Mouse (Mus musculus): ENCODE data around the gene Ptpn3.

DNA sequence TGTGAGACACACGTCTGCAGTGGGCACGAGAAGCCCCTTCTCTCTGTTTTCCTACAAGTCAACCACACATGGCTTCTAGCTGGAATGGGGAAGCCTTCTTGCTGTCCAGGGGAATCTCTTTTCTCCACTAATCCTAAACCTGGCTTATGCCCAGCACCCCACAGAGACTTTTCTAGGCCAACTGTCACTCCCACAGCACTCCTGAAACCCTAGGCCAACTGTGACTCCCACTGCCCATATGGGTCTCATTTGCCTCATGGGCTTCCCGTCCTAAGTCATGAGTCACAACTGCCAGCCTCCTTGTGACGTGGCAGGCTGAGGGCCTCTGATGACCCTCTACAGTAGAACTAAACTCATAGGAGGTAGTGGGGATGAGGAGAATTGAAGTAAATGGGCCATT lies 44.9 kb downstream of the Ptpn3 start:
- no peak for TF ChIP-seq CTCF (IDR thresholded peaks at IDR 0.05; ENCODE audit: extremely low read depth, insufficient read depth, low read length)
- TF ChIP-seq POLR2A (IDR thresholded peaks at IDR 0.05; ENCODE audit: extremely low read depth, insufficient read depth, low read length), result no peak
